Mouse (Mus musculus) erythroblast, adult 5-6 weeks (primary cell): ENCODE results near the gene Stra8. TPM values are rescaled to one million over a fixed set of nuclear protein-coding genes. Genes with fewer than 3 reads are reported as not detected.

Experiments used
- ATAC-seq: replicated peaks from 2 replicates; pipeline ENCODE4 v1.8.0; 2016; ENCODE audit warnings: moderate number of reproducible peaks, mild to moderate bottlenecking, moderate TSS enrichment, inconsistent platforms; ENCODE audit not compliant: poor library complexity, low FRiP score, severe bottlenecking
- total RNA-seq, 2 experiments: library from RNA; stranded (forward) in 1 of 2; stranded (reverse) in 1 of 2; fragments of 150-400 nt in 1 of 2; fragments of 200-764, 138-1000 nt in 1 of 2; gene quantifications; 2 replicates each; pipeline versions ENCODE4 v1.2.3 to v1.2.4; 2015 to 2017; ENCODE audit warnings: low replicate concordance in 2 of 2

Stra8 gene
- not detected in 2 replicates for total RNA-seq (2015; ENCODE audit: low replicate concordance)
- total RNA-seq (2017; ENCODE audit: low replicate concordance) = not detected in 2 replicates

- no peak for ATAC-seq
Observed at GRCm38 (mm10) chr6:34919956-34920355, at the start of gene Stra8. Gene Stra8, plus strand, starts transcription at chr6:34920163.

GRCm38 (mm10) chr6:34870724-34871123 is 49.2 kb upstream of the Stra8 start:
- ATAC-seq = no peak

GRCm38 (mm10) chr6:34871929-34872328 is 48.0 kb upstream of the Stra8 start:
- ATAC-seq = no peak

GRCm38 (mm10) chr6:34872871-34873270 is 47.1 kb upstream of the Stra8 start:
- ATAC-seq = no peak

GRCm38 (mm10) chr6:34874101-34874921 is 45.7 kb upstream of the Stra8 start:
- ATAC-seq = peak; percentile 49

- peak; percentile 30 for ATAC-seq
Observed at GRCm38 (mm10) chr6:34875268-34875761, 44.6 kb upstream of the Stra8 start.

GRCm38 (mm10) chr6:34875966-34876834 is 43.8 kb upstream of the Stra8 start:
- ATAC-seq = peak; percentile 45

GRCm38 (mm10) chr6:34876835-34877156 is 43.2 kb upstream of the Stra8 start:
- no peak for ATAC-seq

- peak; percentile 66 for ATAC-seq
Observed at GRCm38 (mm10) chr6:34877509-34878321, 42.2 kb upstream of the Stra8 start, which contains the start of gene Cyren. Gene Cyren, minus strand, starts transcription at chr6:34878060.

- no peak for ATAC-seq
Observed at GRCm38 (mm10) chr6:34879101-34879740, 40.7 kb upstream of the Stra8 start.

- ATAC-seq = no peak
Observed at GRCm38 (mm10) chr6:34879911-34880475, 40.0 kb upstream of the Stra8 start.

GRCm38 (mm10) chr6:34884724-34885123 is 35.2 kb upstream of the Stra8 start:
- no peak for ATAC-seq

- ATAC-seq = no peak
Observed at GRCm38 (mm10) chr6:34887131-34887850, 32.7 kb upstream of the Stra8 start.

GRCm38 (mm10) chr6:34889185-34889584 is 30.8 kb upstream of the Stra8 start:
- ATAC-seq = no peak

- no peak for ATAC-seq
Observed at GRCm38 (mm10) chr6:34895569-34895968, 24.4 kb upstream of the Stra8 start.

- ATAC-seq = no peak
Observed at GRCm38 (mm10) chr6:34896168-34896780, 23.7 kb upstream of the Stra8 start.

GRCm38 (mm10) chr6:34899127-34899526 is 20.8 kb upstream of the Stra8 start:
- ATAC-seq = no peak

- ATAC-seq = no peak
Observed at GRCm38 (mm10) chr6:34900990-34901389, 19.0 kb upstream of the Stra8 start.
